Mouse (Mus musculus) limb, embryonic 14.5 days (tissue): ENCODE measurements around the gene Rngtt. TPM values are rescaled to one million over a fixed set of nuclear protein-coding genes. Genes with fewer than 3 reads are reported as not detected.
"Not testable (repeated sequence)": the region's sequence is repeated elsewhere in the genome, so short reads cannot be mapped to it uniquely, and the experiment has no call there.

Source experiments
- ATAC-seq: fragments of 200-750 bp; cut with Nextera tagmentation; 2 replicates; pipeline ENCODE4 v1.8.0; 2017; ENCODE audit warnings: low read depth, moderate number of reproducible peaks, moderate TSS enrichment; ENCODE audit not compliant: low FRiP score
- DNase-seq: peaks from one replicate; pipeline ENCODE4 v3.0.0-alpha.2; 2015; ENCODE audit warnings: low spot score
- H3K27ac ChIP-seq: fragments of 300-500 bp; sonication (generic); replicated peaks from 2 replicates; pipeline ENCODE4 v1.5.1; 2014; ENCODE audit warnings: low read depth, mild to moderate bottlenecking, low read length, moderate library complexity, mixed read lengths
- H3K27me3 ChIP-seq: fragments of 300-500 bp; sonication (generic); 2 replicates; pipeline ENCODE4 v1.6.1; 2014; ENCODE audit warnings: low read length, mixed read lengths; ENCODE audit not compliant: control insufficient read depth, insufficient read depth
- H3K36me3 ChIP-seq: fragments of 300-500 bp; sonication (generic); 2 replicates; pipeline ENCODE4 v1.6.1; 2014; ENCODE audit warnings: mild to moderate bottlenecking, low read length, moderate library complexity, mixed read lengths; ENCODE audit not compliant: control insufficient read depth, insufficient read depth
- H3K4me1 ChIP-seq: fragments of 300-500 bp; sonication (generic); 2 replicates; pipeline ENCODE4 v1.6.1; 2014; ENCODE audit warnings: antibody characterized with exemption, low read length, mixed read lengths; ENCODE audit not compliant: control insufficient read depth, insufficient read depth
- H3K4me2 ChIP-seq: fragments of 300-500 bp; sonication (generic); replicated peaks from 2 replicates; pipeline ENCODE4 v1.6.1; 2014; ENCODE audit warnings: low read depth, mild to moderate bottlenecking, low read length, moderate library complexity; ENCODE audit not compliant: severe bottlenecking
- H3K4me3 ChIP-seq: fragments of 300-500 bp; sonication (generic); replicated peaks from 2 replicates; pipeline ENCODE4 v1.5.1; 2014; ENCODE audit warnings: low read length
- H3K9ac ChIP-seq: fragments of 300-500 bp; sonication (generic); 2 replicates; pipeline ENCODE4 v1.6.1; 2014; ENCODE audit warnings: mild to moderate bottlenecking, low read depth, low read length, moderate library complexity; ENCODE audit not compliant: severe bottlenecking
- H3K9me3 ChIP-seq: fragments of 300-500 bp; sonication (generic); 2 replicates; pipeline ENCODE4 v1.6.1; 2016; ENCODE audit warnings: low read length; ENCODE audit not compliant: control insufficient read depth
- POLR2A ChIP-seq: fragments of 200-500 bp; IDR thresholded peaks from 2 replicates; pipeline ENCODE4 v1.8.0; 2012; ENCODE audit warnings: inconsistent platforms, mild to moderate bottlenecking, moderate library complexity, borderline replicate concordance; ENCODE audit not compliant: insufficient read depth, insufficient read length; ENCODE audit errors: extremely low read depth
- WGBS: fragments of 180-500 bp; shearing (Covaris S2); extraction: QIAGEN DNeasy Blood & Tissue Kit; methylation state at CpG from one replicate; pipeline ENCODE4 v1.1.7; 2014; 5-methylcytosine and 5-hydroxymethylcytosine counted together
- polyA plus RNA-seq, 2 experiments: library from polyadenylated mRNA; depleted of rRNA in 1 of 2; stranded (reverse) in 1 of 2; unstranded in 1 of 2; fragments of >200 nt; fragmentation: Nextera tagmentation in 1 of 2; extraction: Ambion mirVana in 1 of 2; gene quantifications; 2 replicates each; pipeline versions ENCODE4 v1.2.1 to v1.2.3; 2012 to 2014

Rngtt gene
- polyA plus RNA-seq, 2 experiments: 8.3 to 16.9 TPM

DNA sequence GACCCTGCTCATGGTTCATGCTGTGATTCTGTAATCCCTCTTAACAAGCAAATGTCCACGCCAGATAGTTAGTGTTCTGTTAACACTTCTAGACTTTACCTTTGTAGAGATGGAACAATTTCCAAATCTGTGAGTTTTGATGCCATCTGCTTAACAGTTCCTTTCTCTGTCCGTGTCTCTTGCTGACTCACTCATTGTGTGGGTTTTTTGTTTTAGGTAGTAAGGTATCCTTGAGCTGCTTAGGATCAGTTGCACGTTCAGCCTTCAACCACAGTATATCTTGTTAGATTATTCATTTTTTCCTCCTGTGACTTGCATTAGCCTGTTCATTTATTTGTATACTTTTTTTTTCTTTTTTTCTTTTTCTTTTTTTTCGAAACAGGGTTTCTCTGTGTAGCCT is 107.3 kb downstream of the Rngtt start:
- H3K36me3 ChIP-seq: no peaks in the 10 kb centered on the region
- WGBS: 80% methylated on average over 4 of the region's 4 CpGs
- no peak overlapping the region for H3K9ac ChIP-seq
- no peak overlapping the region for H3K4me3 ChIP-seq
- no peak overlapping the region for H3K27ac ChIP-seq
- H3K9me3 ChIP-seq: no peaks in the 10 kb centered on the region
- no peaks in the 10 kb centered on the region for H3K4me1 ChIP-seq
- ATAC-seq (no peak), DNase-seq (no peak)
- no peak overlapping the region for H3K4me2 ChIP-seq
- no peaks in the 10 kb centered on the region for H3K27me3 ChIP-seq
- TF ChIP-seq POLR2A: no peak

DNA sequence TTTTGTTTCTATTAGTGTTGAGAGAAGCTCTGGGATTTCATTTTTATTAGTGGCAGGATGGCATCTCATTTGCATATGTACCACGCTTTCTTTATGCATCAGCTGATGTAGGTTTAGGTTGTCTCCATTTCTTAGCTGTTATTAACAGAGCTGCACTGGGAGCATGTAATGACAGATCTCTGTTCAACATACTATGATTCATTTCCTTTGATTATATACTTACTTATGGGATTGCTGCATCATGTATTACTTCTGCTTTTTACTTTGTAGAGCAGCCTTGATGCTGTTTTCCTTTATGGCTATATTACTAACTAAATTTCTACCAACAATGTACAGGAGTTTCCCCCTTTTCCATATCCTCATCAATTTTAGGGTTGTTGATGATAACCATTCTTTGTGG is 109.5 kb downstream of the Rngtt start:
- Histone ChIP-seq H3K4me1 (no peaks in the 10 kb centered on the region), H3K27ac (no peak overlapping the region), H3K9me3 (no peaks in the 10 kb centered on the region), H3K4me2 (no peak overlapping the region), H3K9ac (no peak overlapping the region), H3K27me3 (no peaks in the 10 kb centered on the region), H3K4me3 (no peak overlapping the region), H3K36me3 (no peaks in the 10 kb centered on the region)
- ATAC-seq (no peak), DNase-seq (no peak)
- TF ChIP-seq POLR2A: no peak
- 94% methylated on average over 1 of the region's 1 CpGs for WGBS

DNA sequence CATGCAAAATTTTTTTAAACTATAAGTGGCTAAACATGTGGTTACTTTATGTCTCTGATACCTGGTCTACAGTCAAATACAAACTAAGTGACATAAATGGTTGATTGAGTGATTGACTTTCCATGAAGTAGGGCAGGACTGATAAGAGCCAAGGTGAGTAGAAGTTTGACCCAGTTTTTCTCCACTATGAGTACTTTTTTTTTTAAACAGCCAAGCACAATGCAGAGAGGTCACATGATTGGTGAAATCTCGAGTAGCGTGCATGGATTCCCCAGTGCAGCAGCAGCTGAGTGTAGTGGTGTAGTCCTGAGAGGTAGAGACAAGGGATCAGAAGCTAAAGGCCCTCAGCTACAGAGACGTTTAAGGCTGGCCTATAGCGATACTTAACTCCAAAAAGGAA is 118.7 kb downstream of the Rngtt start:
- WGBS: 71% methylated on average over 4 of the region's 4 CpGs
- Histone ChIP-seq H3K4me1 (no peaks in the 10 kb centered on the region), H3K4me2 (no peak overlapping the region), H3K4me3 (no peak overlapping the region), H3K27me3 (no peaks in the 10 kb centered on the region), H3K9me3 (no peaks in the 10 kb centered on the region), H3K36me3 (no peaks in the 10 kb centered on the region), H3K9ac (no peak overlapping the region), H3K27ac (no peak overlapping the region)
- no peak for TF ChIP-seq POLR2A
- ATAC-seq: no peak
- no peak for DNase-seq

DNA sequence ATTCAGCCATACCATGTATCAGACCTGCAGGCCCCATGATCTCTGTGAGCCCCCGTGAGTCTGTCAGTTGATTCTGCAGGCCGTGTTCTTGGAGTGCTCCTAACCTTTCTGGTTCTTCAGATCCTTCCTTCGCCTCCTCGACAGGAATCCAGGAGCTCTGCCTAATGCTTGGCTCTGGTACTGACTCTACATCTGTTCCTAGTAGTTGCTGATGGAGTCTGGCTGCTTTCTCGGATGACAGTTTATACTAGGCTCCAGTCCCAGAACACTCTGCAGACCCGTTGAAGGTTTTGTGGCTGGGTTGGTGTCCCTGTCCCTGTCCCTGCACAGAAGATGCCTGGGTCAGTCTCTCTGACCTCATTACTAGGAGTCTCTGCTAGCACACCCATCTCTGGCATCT is 131.8 kb downstream of the Rngtt start:
- TF ChIP-seq POLR2A: no peak
- DNase-seq (no peak), ATAC-seq (no peak)
- 72% methylated on average over 6 of the region's 6 CpGs for WGBS
- H3K4me2 ChIP-seq: no peak overlapping the region
- no peak overlapping the region for H3K27ac ChIP-seq
- H3K36me3 ChIP-seq: no peaks in the 10 kb centered on the region
- no peaks in the 10 kb centered on the region for H3K27me3 ChIP-seq
- H3K4me1 ChIP-seq: no peaks in the 10 kb centered on the region
- no peak overlapping the region for H3K9ac ChIP-seq
- H3K4me3 ChIP-seq: no peak overlapping the region
- no peaks in the 10 kb centered on the region for H3K9me3 ChIP-seq

DNA sequence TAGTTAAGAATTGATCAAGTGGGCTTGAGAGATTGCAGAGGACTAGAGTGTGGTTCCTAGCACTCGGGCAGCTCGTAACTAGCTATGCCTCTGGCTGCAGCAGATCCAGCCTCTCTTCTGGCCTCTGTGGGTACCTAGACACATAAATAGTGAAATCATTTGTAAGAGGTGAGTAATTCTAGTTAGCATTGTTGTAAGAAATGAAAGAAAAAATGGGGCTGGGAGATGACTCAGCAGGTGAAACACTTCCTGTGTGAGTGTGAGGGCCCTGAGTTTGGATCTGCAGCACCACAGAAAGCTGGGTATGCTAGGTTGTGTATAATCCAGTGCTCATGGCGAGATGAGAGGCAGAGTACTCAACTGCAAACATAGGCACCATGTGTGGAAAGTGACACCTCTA is 136.2 kb downstream of the Rngtt start:
- ATAC-seq (no peak), DNase-seq (no peak)
- no peaks in the 10 kb centered on the region for H3K4me1 ChIP-seq
- no peaks in the 10 kb centered on the region for H3K9me3 ChIP-seq
- H3K27me3 ChIP-seq: no peaks in the 10 kb centered on the region
- no peak overlapping the region for H3K9ac ChIP-seq
- H3K4me2 ChIP-seq: no peak overlapping the region
- H3K36me3 ChIP-seq: no peaks in the 10 kb centered on the region
- no peak for TF ChIP-seq POLR2A
- H3K4me3 ChIP-seq: no peak overlapping the region
- WGBS: 95% methylated on average over 3 of the region's 3 CpGs
- H3K27ac ChIP-seq: no peak overlapping the region

DNA sequence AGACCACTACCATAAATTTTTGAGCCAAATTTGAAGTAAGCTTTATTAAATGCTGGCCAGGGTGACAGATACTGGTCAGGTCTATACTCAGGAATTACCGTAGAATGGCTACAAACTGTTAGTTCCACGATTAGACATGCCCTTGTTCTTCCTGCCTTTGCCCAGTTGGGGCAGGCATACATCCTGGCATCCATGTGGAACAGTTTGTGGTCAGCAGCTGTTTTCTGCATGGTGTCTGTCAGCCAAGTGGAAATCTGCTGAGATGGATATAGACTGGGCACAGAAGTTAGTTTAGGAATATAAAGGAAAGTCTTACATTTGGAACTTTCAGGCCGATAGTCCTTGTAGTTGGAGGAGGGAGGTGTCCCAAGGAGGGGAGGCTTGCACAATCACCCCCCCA is 136.8 kb downstream of the Rngtt start:
- no peak overlapping the region for H3K4me2 ChIP-seq
- TF ChIP-seq POLR2A: no peak
- WGBS: 81% methylated on average over 3 of the region's 3 CpGs

DNA sequence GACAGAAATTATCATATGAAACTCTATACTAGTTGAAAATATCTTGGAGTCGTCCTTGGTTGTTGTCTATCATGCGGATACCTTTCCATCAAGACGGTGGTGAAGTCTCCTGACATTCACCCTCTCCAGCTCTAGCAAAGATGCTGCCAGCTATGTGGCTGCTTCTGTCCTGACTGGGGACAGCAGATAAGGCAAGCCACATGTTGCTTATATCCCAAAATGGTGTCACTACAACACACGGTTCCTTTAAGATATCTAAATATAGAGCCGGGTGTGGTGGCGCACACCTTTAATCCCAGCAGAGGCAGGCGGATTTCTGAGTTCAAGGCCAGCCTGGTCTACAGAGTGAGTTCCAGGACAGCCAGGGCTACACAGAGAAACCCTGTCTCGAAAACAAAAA is 140.2 kb downstream of the Rngtt start:
- H3K4me1 ChIP-seq, H3K4me3 ChIP-seq, H3K9ac ChIP-seq, H3K27ac ChIP-seq, H3K27me3 ChIP-seq, H3K4me2 ChIP-seq, ATAC-seq, H3K9me3 ChIP-seq, H3K36me3 ChIP-seq, DNase-seq: not testable (repeated sequence)
- WGBS: 89% methylated on average over 8 of the region's 8 CpGs

More for the DNA sequence above, 136.8 kb downstream of the Rngtt start:
- H3K4me1 ChIP-seq: no peaks in the 10 kb centered on the region
- no peak overlapping the region for H3K9ac ChIP-seq
- H3K9me3 ChIP-seq: no peaks in the 10 kb centered on the region
- H3K27ac ChIP-seq: no peak overlapping the region
- H3K27me3 ChIP-seq: no peaks in the 10 kb centered on the region
- no peak for DNase-seq
- H3K36me3 ChIP-seq: no peaks in the 10 kb centered on the region
- H3K4me3 ChIP-seq: no peak overlapping the region
- ATAC-seq: no peak
